Mouse (Mus musculus): ENCODE data around the gene Agfg2.

Agfg2 gene

DNA sequence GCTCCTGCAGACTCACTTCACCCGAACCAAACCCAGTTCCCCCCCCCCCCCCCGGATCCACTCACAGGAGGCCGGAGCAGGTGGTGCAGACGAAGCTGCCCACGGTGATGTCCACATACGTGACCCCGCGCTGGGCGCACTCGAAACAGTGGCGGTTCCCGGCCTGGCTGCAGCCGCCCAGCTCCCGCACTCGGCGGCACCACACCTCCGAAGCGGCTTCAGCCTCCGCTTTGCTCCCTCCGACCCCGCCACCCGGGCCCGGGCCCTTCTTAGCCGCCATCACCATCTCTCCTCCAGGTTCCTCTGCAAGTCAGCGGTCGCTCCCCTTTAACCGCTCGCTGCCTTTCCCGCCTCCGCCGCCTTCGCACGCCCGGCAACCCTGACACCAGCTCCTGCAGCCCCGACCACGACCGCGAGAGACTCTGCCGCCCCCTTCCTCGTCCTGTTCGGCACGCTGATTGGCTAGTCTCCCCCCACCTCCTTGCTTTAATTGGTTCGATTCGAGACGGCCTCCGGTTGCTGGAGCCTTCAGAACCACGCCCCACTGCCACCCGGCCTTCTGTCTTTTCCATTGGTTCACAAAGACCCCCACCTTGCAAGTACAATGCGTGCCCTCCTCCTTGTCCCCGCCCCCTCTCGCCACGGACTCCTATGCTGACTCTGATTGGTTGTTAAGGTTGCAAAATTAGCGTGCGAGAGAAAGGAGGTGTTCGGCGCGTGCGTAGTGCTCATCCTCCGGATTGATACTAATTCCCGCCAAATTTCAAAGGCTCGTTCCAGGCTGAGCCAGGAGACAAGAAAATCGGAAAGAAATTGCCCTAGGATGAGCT lies at the start of gene Agfg2:
TSS of gene Agfg2 (minus strand) at position 433 of the 830 bp plus-strand sequence.
- DNase-seq = peak; percentile 95 to 98

DNA sequence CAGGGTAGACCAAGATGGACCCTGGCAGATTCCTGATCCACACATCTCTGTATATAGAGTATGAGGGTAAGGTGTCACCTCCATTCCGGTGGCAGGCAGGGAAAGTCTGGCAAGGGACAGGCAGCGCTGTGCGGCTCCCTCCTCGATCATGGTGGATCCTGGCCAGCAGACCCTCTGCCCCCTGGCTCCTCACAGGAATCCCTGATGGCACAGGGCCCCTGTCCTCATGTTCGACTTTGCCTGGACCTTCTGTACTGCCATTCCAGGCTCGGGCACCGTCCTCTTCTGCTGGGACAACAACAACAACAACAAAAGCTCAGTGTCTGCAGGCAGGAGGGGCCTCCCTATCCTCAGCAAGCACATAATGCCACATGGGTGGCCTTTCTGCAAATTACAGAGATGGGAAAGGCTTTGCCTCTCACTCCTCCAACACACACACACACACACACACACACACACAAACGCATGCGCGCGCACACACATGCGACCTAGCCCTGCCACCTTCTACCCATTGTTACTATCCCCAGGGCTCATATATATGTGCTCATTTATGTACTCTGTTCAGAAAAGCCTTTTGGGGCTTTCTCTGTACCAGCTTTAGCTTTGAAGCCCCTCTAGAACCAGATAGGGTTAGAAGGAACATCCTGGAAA lies 49.2 kb upstream of the Agfg2 start:
- no peak for DNase-seq

DNA sequence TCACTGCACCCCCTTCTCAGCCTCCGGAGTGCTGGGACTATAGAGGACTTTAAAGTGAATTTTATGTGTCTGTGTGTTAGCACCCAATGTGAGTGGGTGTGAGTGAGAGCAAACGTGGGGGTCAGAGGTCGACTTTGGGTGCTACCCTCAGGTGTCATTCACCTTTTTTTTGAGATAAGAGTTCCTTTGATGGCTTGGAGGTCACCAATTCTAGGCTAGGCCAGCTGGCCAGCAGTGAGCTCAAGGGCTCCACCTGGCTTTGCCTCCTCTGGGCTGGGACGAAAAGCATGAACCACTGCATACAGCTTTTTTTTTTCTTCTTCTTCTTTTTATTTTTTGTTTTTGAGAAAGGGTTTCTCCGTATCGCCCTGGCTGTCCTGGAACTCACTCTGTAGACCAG lies 42.2 kb upstream of the Agfg2 start:
- DNase-seq = no peak

DNA sequence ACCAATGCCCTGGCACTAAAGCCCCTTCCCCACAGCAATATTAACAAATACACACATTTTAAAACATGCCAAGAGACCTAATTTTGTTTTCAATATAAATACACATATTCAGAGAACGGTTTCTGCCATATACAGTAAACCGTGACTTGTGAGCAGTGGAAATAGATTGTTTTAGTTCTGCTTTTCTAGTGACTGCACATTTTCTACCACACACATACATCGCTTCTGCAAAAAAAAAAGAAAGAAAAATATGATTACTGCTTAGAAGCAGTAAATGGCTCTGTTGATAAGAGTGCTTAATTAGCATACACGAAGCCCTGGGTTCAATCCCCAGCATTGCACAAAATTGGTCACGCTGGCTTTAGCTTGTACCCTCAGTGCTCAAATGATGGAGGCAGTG lies 39.3 kb upstream of the Agfg2 start:
- no peak for DNase-seq

DNA sequence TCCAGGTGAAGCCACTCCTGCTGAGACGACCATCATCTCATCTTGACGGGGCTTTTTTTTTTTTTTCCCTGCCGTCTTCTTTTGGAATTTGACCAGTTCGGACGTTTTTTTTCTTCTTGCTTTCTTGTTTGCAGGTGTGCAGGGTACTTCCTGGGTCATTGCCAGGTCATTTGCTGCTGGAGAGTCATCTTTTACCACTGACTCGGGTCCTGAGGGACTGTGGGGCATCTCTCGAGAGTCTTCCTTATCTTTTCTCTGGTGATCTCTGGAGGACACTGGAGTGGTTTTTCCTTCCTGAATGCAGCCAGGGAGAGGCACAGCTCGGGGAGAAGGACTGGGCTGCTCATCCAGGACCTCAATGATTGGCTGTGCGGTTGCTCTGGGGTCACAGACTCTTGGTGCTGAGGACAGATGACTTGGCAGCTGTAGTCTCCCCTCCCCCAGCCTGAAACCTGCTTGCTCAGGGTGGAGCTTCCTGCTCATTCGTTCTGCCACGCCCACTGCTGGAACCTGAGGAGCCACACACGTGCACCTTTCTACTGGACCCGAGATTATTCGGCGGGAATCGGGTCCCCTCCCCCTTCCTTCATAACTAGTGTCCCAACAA lies 36.1 kb upstream of the Agfg2 start:
- DNase-seq = peak; percentile 34 to 41

DNA sequence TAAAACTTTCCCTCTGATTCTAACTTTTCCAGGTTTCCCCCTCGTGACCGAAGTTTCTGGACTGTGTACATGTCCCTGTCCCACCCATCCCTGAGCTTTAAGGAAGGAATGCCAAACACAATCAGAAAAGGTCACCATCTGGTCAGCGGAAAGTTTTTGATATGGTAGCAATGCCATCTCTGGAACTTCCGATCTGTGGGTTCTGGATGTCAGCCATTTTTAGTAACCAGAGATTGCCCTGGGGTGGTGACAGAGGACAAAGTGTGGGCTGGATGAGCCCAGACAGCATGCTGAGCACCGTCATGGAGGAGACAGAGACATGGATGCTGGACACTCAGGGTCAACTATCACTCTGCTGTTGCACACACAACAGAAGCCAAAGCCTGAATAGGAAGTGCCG lies 34.6 kb upstream of the Agfg2 start:
- no peak for DNase-seq

DNA sequence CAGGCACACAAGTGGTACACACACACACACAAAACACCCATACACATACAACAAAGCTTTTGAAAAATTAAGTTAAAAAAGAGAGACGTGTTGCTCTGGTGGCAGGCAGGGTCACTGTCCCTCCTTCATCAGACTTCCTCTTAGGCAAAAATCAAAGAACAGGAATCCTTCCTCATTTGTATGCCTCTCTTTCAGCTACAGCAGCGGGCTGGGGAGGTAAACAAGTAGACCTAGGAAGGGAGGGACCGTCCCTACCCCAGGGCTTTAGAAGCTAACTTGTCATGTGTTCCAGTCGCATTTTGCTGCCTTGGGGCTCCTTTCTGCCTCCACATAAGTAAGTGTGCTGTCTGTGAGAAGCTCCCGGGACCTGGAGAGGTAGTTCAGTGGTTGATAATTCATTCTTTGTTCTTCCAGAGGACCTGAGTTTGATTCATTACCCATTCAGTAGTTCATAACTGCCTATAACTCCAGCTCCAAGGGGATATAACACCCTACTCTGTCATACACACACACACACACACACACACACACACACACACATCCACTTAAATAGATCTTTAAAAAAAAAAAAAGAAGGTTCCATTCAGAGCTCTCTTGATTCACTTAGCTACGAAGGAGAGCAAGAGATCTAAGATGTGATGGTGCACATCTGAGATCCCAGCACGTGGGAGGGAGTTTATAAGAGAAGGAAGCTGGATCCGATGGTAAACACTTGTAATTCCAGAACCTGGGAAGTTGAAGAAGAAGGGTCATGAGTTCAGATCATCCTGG lies 33.7 kb upstream of the Agfg2 start:
- DNase-seq = peak; percentile 32 to 39

DNA sequence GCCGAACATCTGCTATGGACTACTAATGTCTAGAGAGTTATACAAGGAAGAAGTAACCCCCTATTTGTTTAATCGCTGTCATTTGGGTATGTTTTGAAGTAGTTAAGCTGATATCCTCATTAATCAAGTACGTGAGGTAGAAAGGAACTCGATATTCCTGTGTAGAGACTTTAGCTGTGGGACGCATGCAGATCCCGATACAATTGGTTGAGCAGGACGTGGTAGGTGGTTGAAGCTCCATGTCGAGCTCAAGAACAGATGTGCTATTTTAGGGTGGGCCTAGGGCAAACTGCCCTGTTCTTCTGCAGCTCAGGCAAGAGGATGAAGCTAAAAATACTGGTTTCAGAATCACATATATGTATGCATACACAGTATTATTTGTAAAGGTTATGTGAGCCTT lies 31.2 kb upstream of the Agfg2 start:
- DNase-seq = no peak

DNA sequence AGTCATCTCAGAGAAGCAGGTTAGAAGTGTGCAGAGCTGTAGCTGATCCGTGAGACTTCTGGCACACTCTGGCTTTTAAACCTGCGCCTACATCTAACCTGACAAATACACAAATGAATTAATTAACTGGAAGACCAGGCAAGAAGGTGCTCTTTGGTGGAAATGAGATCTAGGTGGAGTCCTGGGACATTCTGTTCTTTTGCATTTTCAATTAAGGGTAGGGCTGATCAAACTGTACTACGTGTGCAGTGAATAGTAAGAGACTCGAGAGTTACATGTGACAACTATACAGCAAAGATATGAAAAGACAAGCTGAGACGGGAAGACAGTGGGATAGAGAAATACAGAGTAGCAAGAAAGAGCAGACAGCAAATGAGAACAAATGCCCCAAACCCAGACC lies 28.9 kb upstream of the Agfg2 start:
- no peak for DNase-seq

DNA sequence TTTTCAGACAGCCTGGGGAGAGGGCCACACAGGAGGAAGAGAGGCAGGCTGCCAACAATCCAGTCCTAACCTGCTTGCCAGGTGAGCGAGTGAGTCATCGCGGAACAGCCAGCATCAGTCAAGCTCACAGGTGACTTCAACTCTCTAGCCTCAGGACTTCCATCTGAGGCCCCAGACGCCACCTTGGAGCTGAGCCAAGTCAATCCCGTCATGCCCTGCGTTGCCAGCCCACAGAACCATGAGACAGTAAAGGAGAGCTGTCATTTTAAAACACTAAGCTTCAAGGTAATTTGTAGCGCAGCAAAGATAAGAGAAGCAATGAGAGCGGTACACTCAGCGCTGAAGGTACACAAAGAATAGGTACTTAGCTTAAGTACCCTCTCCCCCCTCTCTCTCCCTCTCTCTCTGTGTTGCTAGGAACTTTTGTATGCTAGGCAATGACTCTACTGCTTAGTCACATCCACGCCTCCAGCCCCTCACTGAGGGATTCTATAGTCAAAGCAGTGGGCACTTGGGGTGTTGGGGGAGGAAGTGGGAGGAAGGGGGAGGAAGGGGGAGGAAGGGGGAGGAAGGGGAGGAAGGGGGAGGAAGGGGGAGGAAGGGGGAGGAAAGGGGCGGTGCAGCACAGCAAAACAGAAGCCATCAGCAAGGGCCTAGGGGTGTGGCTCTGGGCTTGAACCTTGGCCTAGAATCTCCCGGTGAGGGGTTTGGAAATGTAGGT lies 22.5 kb upstream of the Agfg2 start:
- DNase-seq = peak; percentile 63 to 74

DNA sequence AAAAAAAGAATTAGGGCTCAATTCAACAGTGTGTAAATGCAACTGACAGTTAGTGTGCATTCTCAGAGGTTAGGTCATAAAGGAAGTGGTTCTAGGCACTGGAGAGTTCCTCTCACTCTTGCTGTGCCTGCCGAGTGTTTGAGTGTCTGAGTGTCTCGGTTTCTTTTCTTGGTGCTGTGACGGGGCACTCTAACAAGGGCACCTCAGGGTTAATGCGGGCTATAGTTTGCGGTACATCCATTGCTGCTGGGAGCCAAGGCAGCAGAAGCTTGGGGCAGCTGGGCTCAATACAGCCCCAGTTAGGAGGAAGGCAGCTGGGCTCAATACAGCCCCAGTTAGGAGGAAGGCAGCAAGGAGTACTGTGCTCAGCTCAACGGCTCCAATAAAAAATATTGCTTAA lies 20.7 kb upstream of the Agfg2 start:
- peak in 1 of 2 experiments; percentile 28 for DNase-seq

DNA sequence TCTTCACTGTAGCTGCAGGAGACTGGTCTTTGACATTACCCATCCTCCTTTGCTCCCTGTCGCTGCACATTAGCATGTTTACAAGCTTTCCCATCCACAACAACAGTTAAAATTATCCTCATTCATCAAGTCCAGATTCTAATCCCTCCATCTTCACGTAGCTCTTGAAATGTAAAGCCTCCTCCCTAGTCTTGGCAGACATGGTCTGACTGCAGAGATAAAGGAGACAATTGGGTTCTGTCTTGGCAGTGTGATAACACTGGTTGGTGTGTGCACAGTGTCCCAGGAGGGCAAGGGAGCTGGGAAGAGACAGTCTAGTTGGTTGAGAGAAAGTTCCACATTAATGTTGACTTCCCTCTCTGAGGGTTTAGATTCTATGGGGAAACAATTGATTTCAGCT lies 15.3 kb upstream of the Agfg2 start:
- DNase-seq = no peak

DNA sequence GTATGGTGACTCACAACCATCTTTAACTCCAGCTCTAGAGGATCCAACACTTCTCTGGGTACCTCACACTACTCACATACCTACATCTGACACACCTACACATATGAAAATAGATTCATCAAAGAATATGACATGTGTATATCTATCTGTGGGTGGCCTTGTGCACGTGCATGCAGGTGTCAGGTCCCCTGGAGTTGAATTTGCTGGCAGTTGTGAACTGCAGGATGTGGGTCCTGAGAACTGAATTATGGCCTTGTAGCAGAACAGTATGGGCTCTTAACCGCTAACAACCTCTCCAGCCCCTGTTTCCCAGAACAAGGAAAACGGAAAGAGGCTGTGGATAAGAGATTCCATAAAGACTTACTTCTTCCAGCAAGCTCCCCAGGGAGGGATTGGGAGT lies 14.6 kb upstream of the Agfg2 start:
- DNase-seq = no peak

DNA sequence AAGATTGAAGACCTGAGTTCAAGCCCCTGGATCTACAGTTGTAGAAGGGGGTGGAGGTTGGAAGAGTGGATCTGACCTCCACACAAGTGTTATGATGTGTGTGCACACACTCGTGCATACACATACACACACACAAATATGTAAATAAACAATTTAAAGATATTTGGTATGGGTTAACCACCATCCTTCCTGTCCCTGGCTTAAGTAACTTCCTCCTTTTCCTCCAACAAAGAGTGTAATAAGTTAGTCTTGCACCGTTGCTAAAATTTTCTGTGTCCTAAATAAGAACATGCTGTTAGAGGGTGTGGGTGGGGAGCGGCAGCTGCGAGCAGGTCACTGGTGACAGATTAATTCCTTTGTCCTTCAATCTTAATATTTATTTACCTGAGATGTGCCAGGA lies 11.4 kb upstream of the Agfg2 start:
- no peak for DNase-seq

DNA sequence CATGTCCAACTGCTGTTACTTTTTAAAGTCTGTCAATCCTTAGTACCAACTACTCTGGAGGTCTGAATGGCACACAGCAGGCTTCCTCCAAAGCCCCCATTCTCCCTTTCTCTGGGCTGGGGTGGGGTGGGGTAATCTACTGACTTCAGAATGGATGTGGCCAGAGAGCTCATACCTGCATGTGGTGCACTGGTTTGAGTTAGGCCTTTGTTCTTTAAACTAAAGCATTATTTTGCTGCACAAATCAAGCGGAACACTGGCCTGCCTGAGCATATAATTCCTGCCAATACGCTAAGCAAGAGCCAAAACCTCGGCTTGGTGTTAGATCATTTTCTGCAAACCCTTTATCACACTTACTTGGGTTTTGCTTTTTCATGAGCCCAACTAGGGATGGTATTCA lies 10.3 kb upstream of the Agfg2 start:
- DNase-seq = no peak

DNA sequence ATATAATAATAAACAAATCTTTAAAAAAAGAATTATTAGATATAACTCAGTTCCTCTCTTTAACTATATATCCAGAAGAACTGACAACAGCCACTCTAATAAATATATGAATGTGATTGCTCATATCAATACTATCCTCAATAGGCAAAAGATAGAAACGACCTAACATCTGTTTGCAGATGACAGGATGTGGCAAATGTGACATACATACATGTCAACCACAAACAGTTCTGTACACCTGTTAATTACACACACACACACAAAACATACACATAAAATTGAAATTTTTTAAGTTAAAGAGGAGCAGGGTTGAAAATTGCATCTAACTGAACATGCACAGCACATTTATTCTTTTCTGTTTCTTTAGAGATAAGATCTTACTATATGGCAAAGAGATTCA lies 7.4 kb upstream of the Agfg2 start:
- no peak for DNase-seq

DNA sequence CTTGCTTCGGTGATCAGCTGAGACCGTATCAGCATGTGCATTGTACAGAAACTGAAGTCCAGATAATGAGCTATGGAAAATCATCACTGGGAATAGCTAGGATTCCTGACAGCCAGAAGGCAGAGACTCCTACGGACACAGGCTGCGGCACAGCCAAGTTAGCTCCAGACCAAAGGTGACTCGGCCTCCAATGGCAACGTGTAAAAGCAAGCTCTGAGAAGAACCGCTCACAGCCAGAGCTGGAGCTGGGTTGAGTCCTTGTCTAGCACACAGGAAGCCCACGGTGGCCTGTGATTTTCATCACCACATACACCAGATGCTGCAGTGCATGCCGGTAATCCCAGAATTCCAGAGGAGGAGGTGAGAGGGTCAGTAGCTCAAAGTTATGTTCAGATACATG lies 6.0 kb upstream of the Agfg2 start:
- no peak for DNase-seq

DNA sequence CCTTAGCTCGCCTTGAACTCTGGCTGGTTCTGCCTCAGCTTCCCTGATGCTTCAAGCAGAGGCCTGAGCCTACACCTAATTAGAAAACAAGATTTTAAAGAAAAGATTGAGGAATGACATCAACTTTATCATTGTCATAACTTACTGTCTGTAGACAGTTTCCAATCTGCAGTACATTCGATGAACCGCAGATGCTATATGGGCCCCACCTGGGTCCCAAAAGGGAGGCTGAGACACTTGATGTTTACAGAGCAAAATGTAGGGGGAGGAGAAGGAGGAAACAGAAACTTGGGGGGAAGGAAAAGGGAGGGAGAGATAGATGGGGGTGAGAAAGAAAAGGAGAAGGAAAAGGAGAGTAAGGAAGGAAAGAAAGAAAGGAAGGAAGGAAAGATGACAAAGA lies 5.4 kb upstream of the Agfg2 start:
- no peak for DNase-seq

DNA sequence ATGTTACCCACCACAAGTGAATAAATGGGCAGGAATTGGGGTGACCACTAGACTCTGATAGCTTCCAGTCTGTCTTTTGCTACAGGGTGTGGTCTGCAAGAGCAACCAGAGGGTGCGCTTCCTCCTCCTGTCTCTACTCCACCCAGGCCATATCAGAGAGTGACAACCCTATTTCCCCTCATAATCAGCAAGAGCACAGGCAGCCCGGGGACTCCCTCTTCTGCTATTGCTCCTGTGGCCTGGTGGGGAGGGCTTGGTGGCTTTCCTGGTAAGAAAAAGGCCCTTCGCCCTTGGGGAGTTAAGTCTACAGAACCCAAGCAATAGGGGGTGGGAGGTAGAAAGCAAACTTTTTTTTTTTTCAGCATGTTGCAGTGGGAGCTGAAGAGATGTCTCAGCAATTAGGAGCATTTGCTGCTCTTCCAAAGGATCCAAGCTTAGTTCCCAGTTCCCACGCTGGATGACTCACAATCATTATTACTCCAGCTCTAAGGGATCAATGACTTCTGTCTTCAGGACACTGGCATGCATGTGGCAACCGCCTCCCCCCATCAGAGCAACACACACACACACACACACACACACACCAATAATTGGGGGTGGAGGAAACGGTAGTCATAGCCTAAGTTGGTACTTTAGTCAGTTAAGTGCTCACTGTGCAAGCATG lies 1.7 kb upstream of the Agfg2 start:
- DNase-seq = peak; percentile 19 to 30

DNA sequence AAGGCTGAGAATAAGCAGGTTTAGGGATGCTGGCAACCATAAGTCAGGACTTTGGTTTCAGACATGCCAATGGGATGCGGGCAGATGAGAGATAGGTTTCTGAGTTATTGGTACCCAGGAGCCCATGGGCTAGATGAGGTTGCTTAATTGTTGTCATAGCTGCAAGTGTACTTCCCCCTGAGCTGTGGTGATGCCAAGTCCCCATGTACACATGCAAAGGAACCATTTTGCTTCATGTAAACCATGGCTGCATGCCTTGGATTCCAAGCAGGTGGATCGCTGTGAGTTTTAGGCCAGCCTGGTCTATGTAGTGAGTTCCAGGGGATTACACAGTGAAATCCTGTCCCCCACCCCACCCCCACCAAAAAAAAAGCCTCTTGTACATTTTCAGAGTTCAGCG lies 1.1 kb upstream of the Agfg2 start:
- DNase-seq = no peak

DNA sequence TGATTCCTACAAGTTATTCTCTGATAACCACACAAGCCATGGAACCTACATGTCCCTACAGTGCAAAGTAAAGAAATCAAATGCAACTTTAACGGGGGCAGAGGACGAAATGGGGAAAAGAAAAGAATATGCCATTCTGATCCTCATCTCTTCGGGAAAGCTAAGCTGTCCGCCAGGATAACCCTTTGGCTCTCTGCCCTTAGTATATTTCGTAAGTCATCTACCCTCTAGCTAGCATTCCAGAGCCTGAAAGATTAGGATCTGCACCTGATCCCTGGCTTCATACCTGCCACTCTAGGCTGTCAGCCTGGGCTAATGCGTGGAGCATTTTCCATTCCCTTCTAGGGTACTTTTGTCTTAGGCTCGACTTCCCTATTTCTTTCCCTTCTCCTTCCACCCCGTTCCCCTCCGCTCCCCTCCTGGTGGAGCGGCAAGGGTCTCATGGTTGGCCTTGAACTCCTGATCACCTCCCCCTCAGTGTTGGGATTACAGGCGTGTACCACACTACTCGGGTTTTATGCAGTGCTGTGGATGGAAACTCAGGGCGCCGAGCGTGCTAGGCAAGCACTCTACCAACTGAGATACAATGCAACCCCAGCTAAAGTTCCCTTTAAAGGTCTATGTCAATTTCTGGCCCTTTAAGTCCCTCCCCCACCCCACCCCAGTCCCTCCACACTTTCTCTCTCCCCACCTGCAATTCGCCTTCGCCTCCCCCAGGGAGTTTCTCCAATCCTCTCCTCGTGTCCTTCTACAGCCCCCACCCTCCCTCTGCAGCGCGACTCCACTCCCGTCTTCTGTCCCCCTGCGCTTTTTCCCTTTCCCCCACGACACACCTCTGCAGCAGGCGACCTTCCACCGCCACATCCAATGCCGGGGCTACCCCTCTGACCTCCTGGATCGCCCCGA lies 885 bp downstream of the Agfg2 start:
- DNase-seq = peak in 1 of 2 experiments; percentile 14
